Mouse (Mus musculus) layer of hippocampus, adult 2 months (tissue): ENCODE measurements around the gene Mmd2. TPM values are rescaled to one million over a fixed set of nuclear protein-coding genes. Genes with fewer than 3 reads are reported as not detected.

ENCODE experiments used
- DNase-seq, 2 experiments: peaks; one replicate each; pipeline ENCODE4 v3.0.0; 2022; ENCODE audit warnings: low spot score in 2 of 2
- H3K27ac ChIP-seq: fragments of 200-600 bp; 2 replicates; pipeline ENCODE4 v1.8.1; 2022
- H3K4me3 ChIP-seq: fragments of 200-600 bp; 2 replicates; pipeline ENCODE4 v1.8.1; 2022; ENCODE audit warnings: mild to moderate bottlenecking
- CTCF ChIP-seq: fragments of 200-600 bp; conservative IDR thresholded peaks from 2 replicates; pipeline ENCODE4 v1.8.1; 2022; ENCODE audit warnings: antibody characterized with exemption, mild to moderate bottlenecking, moderate library complexity
- total RNA-seq, 2 experiments: library from RNA; stranded (reverse); gene quantifications; 2 replicates each; pipeline ENCODE4 v1.2.3; 2021

The Mmd2 gene
- total RNA-seq, 2 experiments from 2014 or later = 155 to 167 TPM

DNA sequence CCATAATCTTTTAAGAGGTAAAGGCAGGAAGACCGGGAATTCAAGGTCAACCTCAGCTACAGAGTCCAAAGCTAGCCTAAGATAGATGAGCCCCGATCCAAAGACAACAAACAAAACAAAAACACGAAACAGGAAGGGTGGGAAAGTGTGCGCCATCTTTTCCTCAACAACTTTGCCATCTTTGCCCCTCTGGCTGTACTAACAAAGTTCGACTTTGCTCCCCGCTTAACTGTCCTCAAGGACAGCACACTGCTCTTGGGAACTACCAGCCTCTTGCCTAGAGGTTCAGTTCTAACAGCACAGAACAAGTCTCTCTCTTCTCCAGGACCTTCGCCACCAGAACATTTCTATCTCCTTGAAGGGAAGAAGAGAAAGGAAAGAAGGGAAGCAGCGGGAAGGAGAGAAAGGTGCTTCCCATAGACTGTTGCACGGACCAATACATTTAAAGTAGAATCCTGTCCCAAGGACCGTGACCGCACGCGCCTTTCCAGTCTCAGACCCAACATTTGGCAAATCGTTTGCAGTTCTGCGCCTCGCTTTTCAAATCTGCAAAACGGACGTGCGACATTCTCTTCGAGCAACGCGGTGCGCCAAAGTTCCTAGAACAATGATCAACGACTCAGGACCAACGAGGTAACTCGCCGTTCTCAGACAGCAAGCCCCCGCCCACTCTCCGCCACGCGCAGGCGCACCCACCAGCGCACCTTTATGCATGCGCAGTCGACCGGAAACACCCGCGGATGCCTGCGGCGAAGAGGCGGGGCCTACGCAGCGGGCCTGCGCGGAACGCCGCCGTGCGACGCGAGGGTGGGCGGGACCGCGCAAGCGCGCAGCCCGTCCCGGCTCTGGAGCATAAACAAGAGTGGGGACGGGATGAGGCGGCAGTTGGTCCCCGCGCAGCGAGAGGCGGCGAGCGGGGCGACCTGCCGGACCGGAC lies 20.4 kb upstream of the Mmd2 start:
- peak overlapping the region; percentile 90 for H3K27ac ChIP-seq
- no peak for TF ChIP-seq CTCF
- DNase-seq = peak; percentile 96
- peak overlapping the region; percentile 96 for H3K4me3 ChIP-seq

DNA sequence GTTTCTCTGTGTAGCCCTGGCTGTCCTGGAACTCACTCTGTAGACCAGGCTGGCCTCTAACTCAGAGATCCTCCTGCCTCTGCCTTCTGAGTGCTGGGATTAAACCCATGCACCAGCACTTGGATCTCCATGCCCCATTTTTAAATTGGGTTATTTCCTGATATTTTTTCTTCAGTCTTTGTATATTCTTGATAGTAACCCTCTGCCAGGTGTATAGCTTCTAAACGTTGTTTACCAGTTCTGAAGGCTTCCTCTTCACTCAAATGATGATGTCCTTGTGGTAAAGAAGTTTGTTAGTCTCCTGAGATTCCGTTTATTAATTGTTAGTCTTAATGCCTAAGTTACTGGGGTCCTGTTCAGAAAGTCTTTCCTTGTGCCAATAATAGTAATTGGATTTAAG lies 18.8 kb upstream of the Mmd2 start, which contains the start of gene Wipi2:
TSS of gene Wipi2 (plus strand) at position 301 of the 400 bp plus-strand sequence.
- H3K4me3 ChIP-seq = peak within 1 kb of the TSS; percentile 96; the same call in 1 of the 2 replicates
- no peak within 1 kb of the TSS for H3K27ac ChIP-seq

DNA sequence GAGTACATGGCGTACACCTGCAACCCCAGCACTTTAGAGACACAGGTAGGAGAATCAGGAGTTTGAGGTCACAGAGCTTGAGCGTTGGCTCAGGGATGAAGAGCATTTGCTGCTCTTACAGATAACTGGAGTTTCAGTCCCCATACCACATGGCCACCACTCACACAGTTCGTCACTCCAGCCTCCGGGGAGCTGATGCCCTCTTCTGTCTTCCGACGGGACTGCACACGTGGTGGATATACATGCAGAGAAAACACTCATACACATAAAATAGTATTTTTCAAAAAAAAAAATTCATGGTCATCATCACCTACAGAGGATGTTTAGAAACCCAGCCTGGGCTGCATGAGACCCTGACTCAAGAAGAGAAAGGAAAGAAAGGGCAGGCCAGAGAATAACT lies 14.5 kb upstream of the Mmd2 start:
- TF ChIP-seq CTCF = peak; percentile 36; the same call in 1 of the 2 replicates
- no peak for DNase-seq
- Histone ChIP-seq H3K4me3 (no peak overlapping the region), H3K27ac (no peak overlapping the region)

More for the DNA sequence above, 18.8 kb upstream of the Mmd2 start, which contains the start of gene Wipi2:
- TF ChIP-seq CTCF = no peak
- no peak for DNase-seq

DNA sequence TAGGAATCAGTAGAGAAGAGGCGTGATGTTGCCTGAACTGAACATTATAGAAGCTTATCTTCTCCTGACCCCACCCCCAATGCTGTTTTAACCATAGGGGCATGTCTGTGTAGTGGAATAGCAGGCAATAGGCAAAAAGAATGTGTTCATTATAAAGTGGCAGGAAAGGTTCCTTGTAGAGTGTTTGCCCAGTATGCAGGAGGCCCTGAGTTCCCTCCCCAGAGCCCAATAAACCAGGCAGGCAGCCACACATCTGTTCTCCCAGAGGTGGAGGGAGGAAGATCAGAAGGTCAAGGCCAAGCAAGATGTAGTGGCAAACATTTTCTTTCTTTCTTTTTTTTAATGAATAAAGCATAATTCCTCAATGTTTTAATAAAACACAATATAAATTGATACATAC lies 13.5 kb upstream of the Mmd2 start:
- Histone ChIP-seq H3K4me3 (no peak overlapping the region), H3K27ac (no peak overlapping the region)
- DNase-seq = no peak
- no peak for TF ChIP-seq CTCF

GRCm38 (mm10) chr5:142621421-142621820 lies 12.8 kb upstream of the Mmd2 start:
- no peak for DNase-seq
- no peak overlapping the region for H3K27ac ChIP-seq
- TF ChIP-seq CTCF = no peak
- no peak overlapping the region for H3K4me3 ChIP-seq

GRCm38 (mm10) chr5:142619866-142620265 lies 11.3 kb upstream of the Mmd2 start:
- peak overlapping the region; percentile 3; the same call in 1 of the 2 replicates for H3K27ac ChIP-seq
- DNase-seq = peak; percentile 52 to 81
- H3K4me3 ChIP-seq = no peak overlapping the region
- TF ChIP-seq CTCF = peak; percentile 85

GRCm38 (mm10) chr5:142616326-142616725 lies 7.7 kb upstream of the Mmd2 start:
- TF ChIP-seq CTCF = no peak

GRCm38 (mm10) chr5:142615638-142616037 lies 7.0 kb upstream of the Mmd2 start:
- Histone ChIP-seq H3K27ac (no peak overlapping the region), H3K4me3 (no peak overlapping the region)
- DNase-seq = no peak
- no peak for TF ChIP-seq CTCF

More at GRCm38 (mm10) chr5:142616326-142616725, 7.7 kb upstream of the Mmd2 start:
- Histone ChIP-seq H3K27ac (no peak overlapping the region), H3K4me3 (no peak overlapping the region)
- no peak for DNase-seq

- TF ChIP-seq CTCF = no peak
- no peak for DNase-seq
- Histone ChIP-seq H3K27ac (no peak overlapping the region), H3K4me3 (no peak overlapping the region)
Observed at GRCm38 (mm10) chr5:142614513-142614912, 5.9 kb upstream of the Mmd2 start.

GRCm38 (mm10) chr5:142610362-142610761 lies 1.8 kb upstream of the Mmd2 start:
- no peak overlapping the region for H3K27ac ChIP-seq
- no peak for DNase-seq
- no peak for TF ChIP-seq CTCF

GRCm38 (mm10) chr5:142608989-142609325 lies 357 bp upstream of the Mmd2 start:
- TF ChIP-seq CTCF = no peak
- H3K4me3 ChIP-seq = peak overlapping the region; percentile 93
- no peak for DNase-seq
- peak overlapping the region; percentile 99 for H3K27ac ChIP-seq

More at GRCm38 (mm10) chr5:142610362-142610761, 1.8 kb upstream of the Mmd2 start:
- no peak overlapping the region for H3K4me3 ChIP-seq

DNA sequence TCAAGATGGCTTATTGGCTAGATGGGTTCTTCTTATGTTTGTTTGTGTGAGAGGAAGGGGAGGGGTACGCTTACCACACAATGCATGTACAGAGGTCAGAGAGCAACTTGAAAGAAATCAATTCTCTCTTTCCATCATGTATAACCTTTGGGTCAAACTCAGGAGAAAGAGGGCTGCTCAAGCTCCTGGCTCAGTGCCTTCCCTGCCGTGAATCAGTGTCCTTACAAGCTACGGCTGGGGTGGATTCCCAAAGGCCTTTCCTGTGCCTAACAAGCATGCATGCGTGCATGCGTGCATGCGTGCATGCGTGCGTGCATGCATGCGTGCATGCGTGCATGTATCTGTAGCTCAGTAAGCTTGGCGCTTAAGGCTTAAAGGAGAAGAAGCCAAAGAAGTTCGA lies 3.3 kb downstream of the Mmd2 start:
- no peak for TF ChIP-seq CTCF
- no peak for DNase-seq
- H3K27ac ChIP-seq = peak overlapping the region; percentile 99
- H3K4me3 ChIP-seq = peak overlapping the region; percentile 93

DNA sequence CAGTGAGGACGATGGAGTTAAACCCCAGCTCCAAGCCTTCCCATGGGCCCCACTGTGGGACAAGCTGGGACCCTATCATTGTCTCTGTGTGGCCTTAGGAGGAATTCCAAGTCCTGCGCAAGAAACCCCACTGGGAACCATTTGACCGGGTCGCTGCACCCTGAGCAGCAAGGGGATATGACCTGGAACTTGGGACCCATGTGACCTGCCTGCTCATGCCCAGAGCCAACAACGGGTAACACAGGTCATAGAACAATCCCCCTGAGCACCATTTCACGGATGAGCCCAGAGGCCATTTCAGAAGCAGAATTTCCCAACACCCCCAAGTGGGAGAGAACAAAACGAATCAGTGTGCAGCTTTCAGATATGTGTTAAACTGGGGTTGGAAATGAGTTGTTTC lies 4.2 kb downstream of the Mmd2 start:
- TF ChIP-seq CTCF = no peak
- DNase-seq = no peak
- Histone ChIP-seq H3K4me3 (peak overlapping the region; percentile 93), H3K27ac (peak overlapping the region; percentile 99)
